Mouse (Mus musculus): ENCODE measurements around the gene Chrdl2. TPM values are rescaled to one million over a fixed set of nuclear protein-coding genes. Genes with fewer than 3 reads are reported as not detected.
"Not testable (repeated sequence)": the region's sequence is repeated elsewhere in the genome, so short reads cannot be mapped to it uniquely, and the experiment has no call there.

Gene Chrdl2
- 1.0 and 1.2 TPM in 2 replicates for polyA plus RNA-seq (2015; fragmentation: Nextera tagmentation; extraction: Ambion mirVana)

DNA sequence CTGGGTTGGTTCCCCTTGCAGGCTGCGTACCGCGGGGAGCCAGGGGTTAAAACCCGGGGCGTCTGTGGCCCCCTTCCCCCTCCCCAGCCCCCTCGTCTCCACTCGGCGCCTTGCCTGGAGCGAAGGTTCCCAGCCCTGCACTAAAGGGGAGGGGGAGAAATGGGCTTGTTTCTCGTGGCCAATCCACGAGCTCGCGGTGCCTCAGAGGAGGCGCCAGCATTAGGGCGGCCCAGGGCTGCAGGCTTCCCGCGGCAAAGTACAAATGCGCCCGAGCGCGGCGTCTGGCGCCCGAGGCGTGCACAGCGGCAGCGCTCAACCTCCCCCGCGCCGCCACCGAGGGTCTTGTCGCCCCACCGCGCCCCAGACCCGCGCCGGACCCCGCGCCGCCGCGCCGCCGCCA, at the start of gene Chrdl2:
TSS of gene Chrdl2 (plus strand) at position 383 of the 400 bp plus-strand sequence.
- 0 out of 2 replicates have a peak, but pooled peaks have one; percentile 35 for ATAC-seq
- under 1% methylated on average over 35 of the region's 44 CpGs for WGBS

DNA sequence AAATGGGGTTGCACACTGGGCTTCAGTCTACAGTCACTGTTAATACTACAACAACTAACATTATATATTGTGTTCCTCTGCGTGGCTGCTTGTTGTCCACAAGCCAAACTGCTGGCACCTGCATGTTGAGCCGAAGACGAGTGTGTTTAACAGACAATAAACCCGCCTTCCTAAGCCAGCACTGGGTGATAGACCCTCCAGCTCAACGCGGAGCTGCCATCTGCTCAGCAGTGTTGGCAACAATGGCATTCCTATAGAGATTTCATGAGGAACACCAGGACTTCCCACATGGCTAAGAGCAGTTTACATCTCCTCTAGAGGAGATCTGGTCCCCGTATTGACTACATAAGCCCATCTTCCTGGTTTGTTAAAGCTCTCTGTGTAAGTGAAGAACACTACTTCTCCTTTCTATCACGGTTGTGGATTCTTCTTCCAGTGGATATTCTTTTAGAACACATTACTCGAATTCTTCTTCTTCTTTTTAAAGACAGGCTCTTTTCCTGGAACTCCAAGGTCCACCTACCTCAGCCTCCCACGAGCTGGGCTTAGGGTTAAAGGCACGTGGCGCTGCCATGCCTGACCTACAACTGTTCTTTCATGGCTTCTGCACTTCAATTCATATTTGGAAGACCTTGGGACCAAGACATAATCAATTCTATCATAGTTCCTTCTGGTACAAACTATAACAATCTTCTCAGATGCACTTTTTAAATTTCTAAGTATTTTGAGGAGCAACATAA, 48.6 kb upstream of the Chrdl2 start:
- Histone ChIP-seq H3K4me3 (ENCODE audit: low read depth, low read length) (no peak overlapping the region), H3K9me3 (ENCODE audit: control insufficient read depth) (no peaks in the 10 kb centered on the region), H3K4me2 (replicated peaks; ENCODE audit: low read depth) (no peak overlapping the region), H3K27ac (ENCODE audit: low read depth, low read length) (no peak overlapping the region), H3K36me3 (ENCODE audit: control insufficient read depth, insufficient read depth) (peaks cover 4% of the 10 kb centered on the region; the same call in 1 of the 2 replicates), H3K4me1 (replicated peaks; ENCODE audit: control insufficient read depth, insufficient read depth, low read length) (no peaks in the 10 kb centered on the region), H3K9ac (ENCODE audit: low read depth, low read length) (no peak overlapping the region), H3K27me3 (replicated peaks; ENCODE audit: control insufficient read depth, insufficient read depth, low read length) (no peaks in the 10 kb centered on the region)
- WGBS, result 82% methylated on average over 12 of the region's 12 CpGs
- no peak for ATAC-seq
- no peak for TF ChIP-seq CTCF (IDR thresholded peaks at IDR 0.05; ENCODE audit: low read depth)

More for the DNA sequence above, at the start of gene Chrdl2:
- Histone ChIP-seq H3K9ac (ENCODE audit: low read depth, low read length) (no peak within 1 kb of the TSS), H3K4me2 (replicated peaks; ENCODE audit: low read depth) (peak within 1 kb of the TSS; percentile 75), H3K9me3 (ENCODE audit: control insufficient read depth) (no peaks in the 10 kb centered on the region), H3K4me3 (ENCODE audit: low read depth, low read length) (peak within 1 kb of the TSS; percentile 41), H3K36me3 (ENCODE audit: control insufficient read depth, insufficient read depth) (no peaks in the 10 kb centered on the region), H3K27ac (ENCODE audit: low read depth, low read length) (no peak within 1 kb of the TSS), H3K27me3 (replicated peaks; ENCODE audit: control insufficient read depth, insufficient read depth, low read length) (peaks cover 52% of the 10 kb centered on the region), H3K4me1 (replicated peaks; ENCODE audit: control insufficient read depth, insufficient read depth, low read length) (0 out of 2 replicates have a peak, but pooled peaks cover 6% of the 10 kb centered on the region)
- TF ChIP-seq CTCF (IDR thresholded peaks at IDR 0.05; ENCODE audit: low read depth), result no peak

DNA sequence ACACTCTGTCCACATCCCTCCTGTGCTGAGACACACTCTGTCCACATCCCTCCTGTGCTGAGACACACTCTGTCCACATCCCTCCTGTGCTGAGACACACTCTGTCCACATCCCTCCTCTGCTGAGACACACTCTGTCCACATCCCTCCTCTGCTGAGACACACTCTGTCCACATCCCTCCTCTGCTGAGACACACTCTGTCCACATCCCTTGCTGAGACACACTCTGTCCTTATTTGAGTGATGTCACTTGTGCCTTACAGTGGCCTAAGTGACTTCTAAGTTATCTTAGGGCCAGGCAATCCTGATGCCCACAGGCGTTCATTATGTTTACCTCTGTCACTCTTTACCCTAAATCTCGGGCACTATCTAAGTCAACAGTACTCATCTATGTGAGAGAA, 45.4 kb upstream of the Chrdl2 start:
- H3K27ac ChIP-seq (ENCODE audit: low read depth, low read length); H3K36me3 ChIP-seq (ENCODE audit: control insufficient read depth, insufficient read depth); H3K9ac ChIP-seq (ENCODE audit: low read depth, low read length); H3K9me3 ChIP-seq (ENCODE audit: control insufficient read depth); H3K4me3 ChIP-seq (ENCODE audit: low read depth, low read length); H3K4me1 ChIP-seq (replicated peaks; ENCODE audit: control insufficient read depth, insufficient read depth, low read length); H3K27me3 ChIP-seq (replicated peaks; ENCODE audit: control insufficient read depth, insufficient read depth, low read length); ATAC-seq; H3K4me2 ChIP-seq (replicated peaks; ENCODE audit: low read depth): not testable (repeated sequence)
- 52% methylated on average over 2 of the region's 2 CpGs for WGBS

DNA sequence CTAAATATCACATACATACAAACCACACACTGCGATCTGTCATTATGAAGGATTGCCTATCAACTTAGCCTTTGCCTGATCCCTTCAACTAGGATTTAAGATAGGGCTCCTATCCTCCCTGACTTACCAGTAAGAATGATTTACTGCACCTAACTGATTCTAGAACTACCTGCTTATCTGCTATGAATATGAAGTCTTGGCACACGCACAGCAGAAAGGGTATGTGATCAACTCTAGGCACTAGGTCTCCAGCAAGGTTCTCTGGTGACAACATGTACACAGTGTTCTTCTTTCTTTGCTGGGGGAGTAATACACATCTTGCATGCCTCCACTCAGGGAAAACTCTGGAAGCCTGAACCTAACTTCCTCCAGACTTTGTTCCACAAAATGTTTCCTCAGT, 44.5 kb upstream of the Chrdl2 start:
- no peak for TF ChIP-seq CTCF (IDR thresholded peaks at IDR 0.05; ENCODE audit: low read depth)
- Histone ChIP-seq H3K27me3 (replicated peaks; ENCODE audit: control insufficient read depth, insufficient read depth, low read length) (no peaks in the 10 kb centered on the region), H3K36me3 (ENCODE audit: control insufficient read depth, insufficient read depth) (no peaks in the 10 kb centered on the region), H3K9me3 (ENCODE audit: control insufficient read depth) (no peaks in the 10 kb centered on the region), H3K4me3 (ENCODE audit: low read depth, low read length) (no peak overlapping the region), H3K9ac (ENCODE audit: low read depth, low read length) (no peak overlapping the region), H3K4me2 (replicated peaks; ENCODE audit: low read depth) (no peak overlapping the region), H3K4me1 (replicated peaks; ENCODE audit: control insufficient read depth, insufficient read depth, low read length) (no peaks in the 10 kb centered on the region), H3K27ac (ENCODE audit: low read depth, low read length) (no peak overlapping the region)
- ATAC-seq, result no peak
- WGBS, result 71% methylated on average over 2 of the region's 2 CpGs

DNA sequence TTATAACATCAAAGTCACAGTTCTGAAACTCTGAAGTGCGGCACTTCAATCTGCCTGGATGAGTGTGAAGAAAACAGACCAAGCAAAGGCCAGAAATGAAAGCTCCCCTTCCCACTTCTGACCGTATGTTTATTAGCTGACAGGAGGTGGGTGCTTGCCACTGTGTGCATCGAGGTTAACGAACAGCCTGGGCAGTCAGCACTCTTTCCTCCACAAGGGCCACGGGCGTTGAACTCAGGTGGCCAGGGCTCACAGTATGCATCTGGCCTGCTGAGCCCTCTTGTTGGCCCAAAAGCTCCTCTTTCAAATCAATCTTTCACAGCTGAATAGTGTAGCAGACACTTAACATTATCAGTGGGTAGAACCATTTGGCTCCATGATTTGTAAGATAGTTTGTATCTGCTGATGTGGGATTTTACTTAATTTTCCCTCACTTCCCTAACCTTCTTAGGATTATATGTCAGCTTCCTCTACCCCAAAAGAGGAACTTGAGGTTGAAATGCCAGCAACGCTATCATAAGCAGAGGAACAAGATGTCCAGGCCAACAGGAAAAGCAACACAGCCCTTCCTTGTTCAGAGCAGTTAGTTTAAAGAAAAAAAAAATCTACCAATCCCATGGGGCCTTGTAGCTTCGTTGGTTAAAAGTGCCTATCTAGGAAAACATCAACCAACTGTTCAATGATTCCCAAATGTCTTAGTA, 43.3 kb upstream of the Chrdl2 start:
- no peak overlapping the region for H3K9ac ChIP-seq (ENCODE audit: low read depth, low read length)
- no peak overlapping the region for H3K4me3 ChIP-seq (ENCODE audit: low read depth, low read length)
- H3K36me3 ChIP-seq (ENCODE audit: control insufficient read depth, insufficient read depth), result no peaks in the 10 kb centered on the region
- no peaks in the 10 kb centered on the region for H3K4me1 ChIP-seq (replicated peaks; ENCODE audit: control insufficient read depth, insufficient read depth, low read length)
- 0 out of 2 replicates have a peak overlapping the region, but pooled peaks have one; percentile 15 for H3K27ac ChIP-seq (ENCODE audit: low read depth, low read length)
- ATAC-seq, result no peak
- no peak overlapping the region for H3K4me2 ChIP-seq (replicated peaks; ENCODE audit: low read depth)
- 69% methylated on average over 8 of the region's 8 CpGs for WGBS
- TF ChIP-seq CTCF (IDR thresholded peaks at IDR 0.05; ENCODE audit: low read depth), result no peak
- no peaks in the 10 kb centered on the region for H3K9me3 ChIP-seq (ENCODE audit: control insufficient read depth)
- no peaks in the 10 kb centered on the region for H3K27me3 ChIP-seq (replicated peaks; ENCODE audit: control insufficient read depth, insufficient read depth, low read length)

DNA sequence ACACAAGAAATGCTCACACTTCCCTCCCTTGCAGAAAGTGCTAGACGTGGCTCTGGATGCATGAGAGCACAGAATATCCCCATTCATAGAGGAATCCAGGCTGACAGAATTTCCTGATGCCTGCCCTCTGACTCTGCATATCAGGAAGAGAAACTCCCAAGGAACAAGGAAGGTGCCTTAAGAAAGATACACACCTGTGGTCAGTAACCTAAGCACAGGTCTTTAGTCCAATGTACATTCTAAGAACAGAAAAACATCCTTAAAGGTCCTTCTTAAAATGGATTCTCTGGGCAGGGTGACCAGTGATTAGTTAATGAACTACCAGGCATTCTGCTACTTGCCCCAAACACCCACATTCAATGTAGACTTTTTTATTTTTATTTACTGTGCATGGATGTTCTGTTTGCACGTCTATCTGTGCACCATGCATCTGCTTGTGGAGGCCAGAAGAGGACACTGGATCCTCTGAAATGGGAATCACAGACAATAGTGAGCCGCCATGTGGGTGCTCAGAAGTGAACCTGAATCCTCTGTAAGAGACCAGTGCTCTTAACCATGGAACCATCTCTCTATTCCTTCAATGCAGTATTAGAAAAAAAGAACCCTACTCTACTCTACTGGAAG, 42.6 kb upstream of the Chrdl2 start:
- H3K4me3 ChIP-seq (ENCODE audit: low read depth, low read length), result no peak overlapping the region
- H3K9ac ChIP-seq (ENCODE audit: low read depth, low read length), result no peak overlapping the region
- no peak for TF ChIP-seq CTCF (IDR thresholded peaks at IDR 0.05; ENCODE audit: low read depth)
- H3K27me3 ChIP-seq (replicated peaks; ENCODE audit: control insufficient read depth, insufficient read depth, low read length), result no peaks in the 10 kb centered on the region
- 0 out of 2 replicates have a peak, but pooled peaks have one; percentile 13 for ATAC-seq
- 73% methylated on average over 3 of the region's 3 CpGs for WGBS
- H3K4me1 ChIP-seq (replicated peaks; ENCODE audit: control insufficient read depth, insufficient read depth, low read length), result no peaks in the 10 kb centered on the region
- H3K27ac ChIP-seq (ENCODE audit: low read depth, low read length), result no peak overlapping the region
- no peaks in the 10 kb centered on the region for H3K36me3 ChIP-seq (ENCODE audit: control insufficient read depth, insufficient read depth)
- H3K4me2 ChIP-seq (replicated peaks; ENCODE audit: low read depth), result no peak overlapping the region
- no peaks in the 10 kb centered on the region for H3K9me3 ChIP-seq (ENCODE audit: control insufficient read depth)
